Mouse (Mus musculus) layer of hippocampus, adult 9-10 months (tissue): ENCODE results near the gene Ubash3b.

Experiments used
- DNase-seq: peaks from one replicate; pipeline ENCODE4 v3.0.0; 2022; ENCODE audit warnings: low spot score

Ubash3b gene

DNA sequence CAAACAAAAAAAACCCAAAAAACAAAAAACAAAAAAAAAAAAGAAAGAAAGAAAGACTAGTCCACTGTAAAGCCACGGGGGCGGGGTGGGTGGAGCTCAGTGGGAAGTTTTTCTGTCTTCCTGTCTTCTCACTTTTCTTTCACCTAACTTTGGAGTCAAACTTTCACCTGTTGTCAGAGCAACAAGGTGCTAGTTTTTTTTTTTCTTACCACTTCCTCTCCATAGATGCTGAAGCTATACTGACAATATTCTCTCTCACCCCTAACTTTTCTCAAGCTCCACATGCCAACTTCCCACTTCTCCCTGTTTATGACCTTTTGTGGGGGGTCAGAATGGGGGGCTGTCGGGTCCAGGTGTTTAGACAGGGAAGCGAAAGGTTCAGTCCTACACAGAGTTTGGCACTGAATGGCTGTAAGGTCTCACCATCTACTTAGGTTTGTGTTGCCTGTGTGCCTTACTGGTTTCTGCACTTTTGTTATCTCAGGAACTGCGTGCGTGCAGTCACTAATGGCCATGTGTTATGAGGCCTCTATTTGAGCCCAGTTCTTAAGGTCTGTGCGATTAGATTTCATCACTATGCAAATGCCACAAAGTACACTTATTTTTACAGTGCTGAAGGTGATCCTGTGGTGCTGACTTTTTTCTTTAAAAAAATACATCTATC is 164.2 kb downstream of the Ubash3b start:
- DNase-seq: no peak

- DNase-seq: no peak
Measured at GRCm38 (mm10) chr9:40994075-40994474, 167.4 kb downstream of the Ubash3b start.

DNA sequence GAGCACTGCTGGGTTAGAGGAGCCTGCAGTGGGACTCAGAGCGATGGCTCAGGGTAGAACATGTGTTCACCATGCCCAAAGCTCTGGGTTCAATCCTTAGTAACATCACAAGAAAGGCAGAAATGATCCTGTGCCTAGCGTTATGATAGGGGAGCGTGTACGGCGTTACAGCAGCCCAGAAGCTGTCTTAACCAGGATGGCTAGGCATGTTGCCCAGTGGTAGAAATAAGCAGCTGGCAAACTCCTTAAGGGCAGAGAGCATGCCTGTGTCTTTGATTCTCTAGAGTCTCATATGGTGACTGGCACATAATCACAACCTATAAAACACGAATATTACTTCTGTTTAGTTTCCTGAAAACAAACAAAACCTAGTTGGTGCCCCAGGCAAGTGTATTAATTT is 170.0 kb downstream of the Ubash3b start:
- DNase-seq: no peak

GRCm38 (mm10) chr9:40989940-40990588 is 171.4 kb downstream of the Ubash3b start:
- DNase-seq: peak; percentile 80

- no peak for DNase-seq
Measured at GRCm38 (mm10) chr9:40984313-40984712, 177.2 kb downstream of the Ubash3b start.

DNA sequence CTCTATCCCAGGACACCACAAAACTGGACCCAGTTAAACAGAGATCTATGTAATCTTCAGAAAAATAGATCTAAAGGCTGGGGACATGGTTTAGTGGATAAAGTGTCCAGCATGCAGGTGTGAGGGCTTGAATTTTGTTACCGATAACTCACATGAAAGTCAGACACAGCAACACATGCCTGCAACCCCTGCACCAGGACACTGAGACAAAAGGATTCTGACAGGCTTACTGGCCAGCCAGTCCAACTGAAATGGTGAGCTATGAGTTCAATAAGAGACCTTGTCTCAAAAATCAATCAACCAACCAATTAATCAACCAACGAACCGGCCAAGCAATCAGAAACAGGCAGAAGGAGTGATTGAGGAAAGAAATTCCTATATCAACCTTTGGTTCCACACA is 177.7 kb downstream of the Ubash3b start:
- DNase-seq: no peak

GRCm38 (mm10) chr9:40982480-40982879 is 179.0 kb downstream of the Ubash3b start:
- no peak for DNase-seq

- no peak for DNase-seq
Measured at GRCm38 (mm10) chr9:40974042-40974801, 187.3 kb downstream of the Ubash3b start.

- no peak for DNase-seq
Measured at GRCm38 (mm10) chr9:40964418-40964714, 197.1 kb downstream of the Ubash3b start.

DNA sequence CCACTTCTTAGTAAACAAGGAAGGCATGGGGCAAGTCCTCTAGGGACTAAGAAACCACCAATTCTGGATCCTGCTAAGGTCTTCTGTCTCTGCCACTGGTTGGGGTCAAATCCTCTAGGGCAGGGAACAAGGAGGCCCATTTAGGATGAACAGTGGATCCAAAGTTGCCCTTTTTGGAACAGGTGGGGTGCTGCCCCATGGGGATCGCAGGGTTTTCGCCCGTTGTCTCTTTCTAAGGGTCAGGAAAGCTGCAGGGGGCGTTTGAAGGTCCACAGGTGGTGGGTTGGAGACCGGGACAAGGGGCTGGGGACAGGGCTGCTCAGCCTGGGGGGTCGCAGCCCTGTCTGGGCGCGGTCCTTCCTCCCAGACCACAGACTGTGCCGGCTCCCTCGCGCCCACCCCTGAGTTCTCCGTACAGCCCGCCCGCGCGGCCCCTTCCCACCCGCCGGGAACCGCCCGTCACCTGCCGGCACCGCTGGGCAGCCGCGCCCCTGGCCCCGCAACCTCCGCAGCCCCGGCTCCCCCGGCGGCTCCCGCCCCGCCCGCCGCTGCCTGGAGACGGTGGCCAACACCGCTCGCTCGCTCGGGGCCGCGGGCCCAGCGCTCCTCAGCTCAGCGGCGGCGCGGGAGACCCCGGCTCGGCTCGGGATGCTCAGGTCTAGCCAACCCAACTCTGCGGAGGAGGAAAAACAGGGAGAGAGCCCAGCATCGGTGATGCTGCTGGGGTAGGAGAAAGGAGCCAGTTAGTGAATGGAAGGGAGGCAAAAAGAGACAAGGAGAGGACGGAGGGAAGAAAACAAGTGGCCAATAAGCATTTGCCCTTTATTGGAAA is 197.7 kb downstream of the Ubash3b start, which contains the start of gene Jhy:
Jhy (minus strand) TSS at position 533 of the 832 bp plus-strand sequence.
- no peak for DNase-seq

- DNase-seq: no peak
Measured at GRCm38 (mm10) chr9:40961401-40961800, 200.1 kb downstream of the Ubash3b start.
